Mouse (Mus musculus): ENCODE data around the gene Bbip1.
"Not testable (repeated sequence)": the region's sequence is repeated elsewhere in the genome, so short reads cannot be mapped to it uniquely, and the experiment has no call there.

Bbip1 gene

DNA sequence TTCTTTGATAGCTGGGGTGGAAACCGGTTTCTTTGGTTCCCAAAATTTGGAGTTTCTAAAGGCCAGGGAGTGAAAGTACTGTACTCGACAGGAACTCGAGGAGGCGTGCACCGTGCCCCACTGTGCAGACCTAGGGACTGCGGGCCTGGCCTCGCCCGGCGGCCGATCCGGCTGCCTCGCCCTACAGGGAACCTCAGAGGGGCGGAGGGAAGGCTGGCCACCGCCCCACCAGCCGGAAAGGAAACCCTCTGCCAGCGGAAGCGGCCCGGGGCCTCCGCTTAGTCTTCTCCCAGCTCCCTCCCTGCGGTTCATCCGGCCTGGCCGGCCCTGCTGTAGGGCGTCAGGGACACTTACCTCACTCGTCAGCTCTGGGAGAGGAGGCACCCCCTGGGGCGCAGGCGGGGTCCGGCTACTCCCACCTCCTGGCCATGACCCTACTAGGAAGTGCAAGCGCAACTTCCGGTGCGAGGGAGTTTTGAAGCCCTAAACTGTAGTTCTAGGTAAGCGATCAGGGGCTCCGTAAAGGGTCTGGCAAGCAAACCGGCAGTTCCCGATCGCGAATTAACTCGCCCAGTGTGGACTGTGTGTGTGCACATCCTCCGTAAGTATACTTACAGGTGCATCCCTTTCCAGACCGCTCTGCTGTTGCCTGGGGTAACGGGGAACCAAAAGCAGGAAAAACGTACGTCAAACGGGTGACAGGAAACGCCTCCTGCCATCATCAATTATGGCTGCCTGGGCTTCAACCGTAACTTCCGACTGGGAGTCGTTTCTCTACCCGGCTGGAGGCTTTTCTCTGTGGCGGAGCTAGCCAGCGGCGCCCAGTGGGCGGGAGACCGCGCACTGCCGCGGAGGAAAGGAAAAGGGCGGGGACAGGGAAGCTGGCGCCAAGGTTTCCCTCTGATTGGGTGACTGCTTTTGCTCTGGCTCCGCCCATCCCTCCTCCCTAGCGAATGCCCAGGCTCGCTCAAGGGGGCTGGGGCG is at the start of gene Bbip1, which contains the start of gene Shoc2:
Bbip1 (minus strand) TSS at position 826 of the 984 bp plus-strand sequence.
Shoc2 (plus strand) TSS at position 505 of the 984 bp plus-strand sequence.
- peak; percentile 99 for DNase-seq (ENCODE audit: low read depth)

DNA sequence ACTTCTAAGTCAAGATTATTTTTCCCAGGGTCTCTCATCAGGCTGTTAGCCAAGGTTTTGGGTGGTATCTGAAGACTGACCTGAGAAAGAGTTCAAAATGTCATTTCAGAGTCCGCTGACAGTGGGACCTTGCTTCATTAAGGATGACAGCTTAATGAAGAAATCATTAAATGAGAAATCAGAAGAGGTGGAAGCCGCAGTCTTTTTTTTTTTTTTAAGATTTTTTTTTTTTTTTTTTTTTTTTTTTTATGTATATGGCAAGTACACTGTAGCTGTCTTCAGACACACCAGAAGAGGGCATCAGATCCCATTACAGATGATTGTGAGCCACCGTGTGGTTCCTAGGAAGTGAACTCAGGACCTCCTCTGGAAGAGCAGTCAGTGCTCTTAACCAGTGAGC is 49.4 kb upstream of the Bbip1 start:
- no peak for DNase-seq (ENCODE audit: low read depth)

GRCm38 (mm10) chr19:53990538-53990937 is 46.1 kb upstream of the Bbip1 start:
- no peak for DNase-seq (ENCODE audit: low read depth)

GRCm38 (mm10) chr19:53984628-53985027 is 40.2 kb upstream of the Bbip1 start:
- no peak for DNase-seq (ENCODE audit: low read depth)

DNA sequence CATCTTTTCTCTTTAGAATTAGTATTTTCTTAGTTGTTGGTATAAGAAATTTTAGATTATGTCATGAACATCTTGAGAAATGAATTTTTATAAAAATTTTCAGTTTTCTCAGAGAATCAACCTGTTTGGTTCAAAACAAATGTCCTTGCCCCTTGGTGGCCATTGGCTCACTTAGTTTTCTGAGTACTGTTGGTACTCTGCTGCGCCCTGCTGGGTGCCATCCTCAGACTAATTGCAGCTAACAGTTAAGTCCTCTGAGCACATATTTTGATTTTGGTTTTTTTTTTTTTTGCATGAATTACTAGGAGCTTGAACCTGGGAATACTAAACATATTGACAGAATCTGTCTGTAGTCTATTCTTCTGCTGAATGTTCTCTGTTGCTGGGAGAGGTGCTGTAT is 38.9 kb upstream of the Bbip1 start:
- DNase-seq (ENCODE audit: low read depth): no peak

DNA sequence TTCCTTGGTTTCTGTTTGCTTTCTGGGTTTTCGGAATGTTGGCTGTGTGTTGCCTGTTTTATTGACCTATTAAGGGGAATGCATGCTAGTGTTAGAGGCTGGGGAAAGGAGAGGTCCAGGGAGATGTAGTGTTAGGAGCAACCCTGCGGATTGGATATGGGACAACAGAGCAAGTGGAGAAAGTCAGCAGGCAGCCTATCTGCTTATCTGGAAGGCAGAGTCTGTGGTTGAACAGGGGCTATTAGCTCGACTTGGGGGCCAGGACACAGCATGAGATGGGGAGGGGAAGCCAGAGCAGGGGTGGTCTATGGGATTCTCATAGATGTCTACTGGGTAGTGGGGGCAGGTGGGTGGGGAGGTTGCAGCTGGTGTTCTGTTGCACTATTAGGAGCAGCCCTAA is 37.6 kb upstream of the Bbip1 start:
- DNase-seq (ENCODE audit: low read depth): no peak

DNA sequence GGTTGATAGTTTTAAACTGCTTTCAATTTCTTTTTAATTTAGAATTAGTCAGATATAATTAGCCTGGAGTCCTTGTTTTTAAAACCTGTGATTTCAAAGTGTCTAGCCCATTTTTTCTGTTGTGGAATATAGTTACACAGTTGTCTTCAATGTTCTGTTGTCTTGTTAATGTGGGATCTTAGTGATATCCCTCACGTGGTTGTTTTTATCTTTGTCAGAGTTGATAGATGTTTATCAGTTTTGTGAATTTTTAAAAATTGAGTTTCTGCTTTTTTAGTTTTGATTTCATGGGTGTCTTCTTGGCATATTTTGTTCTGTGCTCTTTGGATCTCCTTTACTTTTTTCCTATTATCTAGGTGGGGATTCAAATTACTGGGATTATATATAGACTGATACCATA is 29.2 kb upstream of the Bbip1 start:
- no peak for DNase-seq (ENCODE audit: low read depth)

DNA sequence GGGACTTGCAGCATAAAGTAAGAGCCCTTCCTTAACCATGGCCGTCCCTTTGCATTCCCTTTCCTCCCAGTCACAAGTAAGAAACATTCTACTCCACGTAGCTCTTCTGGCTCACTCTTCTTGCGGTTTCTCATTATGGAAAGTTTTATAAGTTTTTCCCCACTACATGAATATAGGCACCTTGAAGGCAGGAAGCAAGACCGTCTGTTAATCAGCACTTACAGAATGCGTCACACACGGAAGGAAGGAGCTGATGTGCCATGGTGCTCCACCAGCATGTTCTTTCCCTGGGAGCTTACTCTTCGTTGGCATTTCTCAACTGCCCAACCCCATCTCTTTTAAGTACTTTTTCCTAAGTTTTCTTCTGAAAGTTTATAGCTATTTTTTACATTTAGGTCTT is 27.5 kb upstream of the Bbip1 start:
- DNase-seq (ENCODE audit: low read depth): no peak

DNA sequence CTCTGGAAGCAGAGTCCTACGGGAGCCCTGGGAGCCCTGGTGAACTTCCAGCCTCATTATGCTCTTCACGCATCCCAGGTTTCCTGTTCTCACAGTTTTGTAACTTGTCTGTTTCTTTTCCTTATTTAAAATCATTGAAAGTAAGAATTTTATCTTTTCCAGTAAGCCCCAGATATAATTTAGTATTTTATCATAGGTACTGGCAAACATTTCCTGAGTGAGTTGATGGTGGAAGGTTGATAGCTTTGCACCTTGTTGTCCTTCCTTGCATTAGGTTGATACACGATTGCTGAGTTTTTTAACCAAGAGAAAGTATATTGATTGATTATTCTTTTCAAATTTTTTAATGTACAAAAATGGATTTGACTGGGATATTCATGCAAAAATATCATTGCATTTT is 24.8 kb upstream of the Bbip1 start:
- DNase-seq (ENCODE audit: low read depth): no peak

DNA sequence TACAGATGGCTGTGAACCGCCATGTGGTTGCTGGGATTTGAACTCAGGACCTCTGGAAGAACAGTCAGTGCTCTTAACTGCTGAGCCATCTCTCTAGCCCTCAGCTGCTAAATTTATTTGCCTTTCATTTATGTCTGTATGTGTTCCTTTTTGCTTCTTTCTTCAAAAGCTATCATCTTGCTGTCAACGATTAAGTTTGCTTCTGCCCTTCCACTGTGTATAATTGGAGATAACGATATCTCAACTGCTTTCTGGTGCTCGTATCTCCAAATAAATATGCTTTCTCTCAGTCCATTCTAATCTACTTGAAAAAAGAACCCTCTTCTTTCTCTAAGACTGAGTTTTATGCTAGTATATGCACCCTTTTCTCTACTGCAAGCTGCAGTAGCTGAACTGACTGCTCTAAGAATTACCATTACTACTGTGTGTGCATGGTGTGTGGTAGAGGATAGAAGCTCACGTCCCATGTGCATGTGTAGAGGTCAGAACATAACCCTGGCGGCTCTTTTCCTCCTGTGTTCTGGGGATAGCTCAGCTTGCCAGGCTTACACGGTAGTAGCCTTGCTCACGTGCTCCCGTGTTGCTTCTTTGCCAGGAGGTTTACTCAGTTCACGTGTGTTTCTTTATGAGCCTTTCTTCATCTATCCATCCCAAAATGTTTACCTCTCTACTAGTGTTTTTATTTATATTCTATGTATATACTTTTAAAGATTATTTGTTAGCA is 20.6 kb upstream of the Bbip1 start:
- no peak for DNase-seq (ENCODE audit: low read depth)

GRCm38 (mm10) chr19:53964347-53964746 is 19.9 kb upstream of the Bbip1 start:
- not testable (repeated sequence) for DNase-seq (ENCODE audit: low read depth)

GRCm38 (mm10) chr19:53962511-53962910 is 18.1 kb upstream of the Bbip1 start:
- DNase-seq (ENCODE audit: low read depth): no peak

GRCm38 (mm10) chr19:53957513-53957912 is 13.1 kb upstream of the Bbip1 start:
- no peak for DNase-seq (ENCODE audit: low read depth)

GRCm38 (mm10) chr19:53945171-53946042 is 980 bp upstream of the Bbip1 start:
- no peak for DNase-seq (ENCODE audit: low read depth)

DNA sequence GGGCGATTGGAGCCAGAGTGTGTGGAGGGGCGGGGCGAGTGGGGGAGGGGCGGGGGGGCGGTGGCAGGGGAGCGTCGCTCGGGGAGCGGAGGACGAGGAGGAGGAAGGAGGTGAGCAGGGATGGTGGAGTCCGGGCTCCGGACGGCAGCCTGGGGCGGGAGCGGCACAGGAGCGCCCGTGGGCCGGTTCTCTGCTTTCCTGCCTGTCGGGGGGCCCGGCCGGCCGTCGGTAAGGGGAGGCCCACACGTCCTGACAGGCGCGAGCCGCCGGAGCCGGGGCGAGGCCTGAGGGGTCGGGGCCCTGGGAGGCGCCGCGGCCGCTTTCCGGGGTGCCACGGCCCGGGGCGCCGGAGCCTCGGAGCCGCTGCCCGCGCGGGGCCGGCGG is 351 bp upstream of the Bbip1 start:
- no peak for DNase-seq (ENCODE audit: low read depth)

DNA sequence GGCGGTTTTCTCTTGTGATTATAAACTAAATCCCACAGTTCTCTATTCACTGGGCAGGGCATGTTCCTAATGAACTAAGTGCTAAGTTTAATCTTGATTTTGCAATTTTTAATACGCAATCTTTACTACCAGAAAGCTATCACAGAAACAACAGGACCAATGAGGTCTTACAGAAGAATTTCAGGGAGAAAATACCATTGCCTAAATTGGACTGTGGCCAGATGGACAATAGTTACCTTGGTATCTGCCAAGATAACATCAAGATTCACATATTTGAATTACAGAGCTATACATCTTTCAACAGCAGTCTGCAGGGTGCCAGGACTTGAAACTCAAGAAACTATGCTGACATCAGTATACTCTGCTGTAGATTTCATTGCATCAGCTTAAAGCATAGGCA is 2.1 kb downstream of the Bbip1 start:
- no peak for DNase-seq (ENCODE audit: low read depth)

- no peak for DNase-seq (ENCODE audit: low read depth)
These were observed 3.3 kb downstream of the Bbip1 start for GRCm38 (mm10) chr19:53941139-53941538.

- no peak for DNase-seq (ENCODE audit: low read depth)
These were observed 5.0 kb downstream of the Bbip1 start for GRCm38 (mm10) chr19:53939467-53939866.

DNA sequence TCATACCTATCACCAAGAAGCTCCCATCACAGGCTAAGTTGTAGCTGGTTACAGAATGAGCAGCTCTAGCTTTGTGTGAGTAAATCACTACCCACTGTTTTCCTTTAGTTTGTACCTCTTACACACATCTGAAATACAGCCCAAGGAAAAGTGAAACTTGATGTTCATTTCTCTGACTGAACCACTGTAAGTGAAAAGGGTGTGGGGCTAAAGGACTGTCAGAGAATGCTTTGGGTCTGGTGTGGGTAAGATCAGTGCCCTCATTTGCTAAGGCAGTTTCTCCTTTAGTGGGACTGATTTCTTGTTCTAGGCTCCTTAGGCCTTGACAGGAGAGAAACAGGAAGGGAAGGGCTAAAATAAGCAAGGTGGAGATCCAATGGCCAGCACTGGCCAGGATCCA is 10.4 kb downstream of the Bbip1 start:
- DNase-seq (ENCODE audit: low read depth): no peak

DNA sequence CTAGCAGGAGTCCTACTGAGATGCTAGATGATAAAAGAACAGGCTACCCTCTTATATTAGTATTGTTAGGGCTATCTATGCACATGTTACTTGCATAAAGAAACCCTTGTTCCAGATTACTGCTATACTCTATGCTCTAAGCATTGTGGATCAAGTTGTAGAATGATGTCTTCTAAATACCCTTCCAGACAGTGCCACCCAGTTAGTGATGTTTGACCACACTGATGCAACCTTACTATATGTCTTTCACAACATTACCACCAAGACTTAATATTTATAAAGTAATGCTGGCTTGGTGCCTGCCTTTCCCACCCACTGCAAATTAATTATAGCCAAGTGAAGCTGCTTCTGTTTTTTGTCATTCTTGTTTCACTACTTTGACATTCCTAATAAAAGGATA is 11.4 kb downstream of the Bbip1 start:
- no peak for DNase-seq (ENCODE audit: low read depth)

DNA sequence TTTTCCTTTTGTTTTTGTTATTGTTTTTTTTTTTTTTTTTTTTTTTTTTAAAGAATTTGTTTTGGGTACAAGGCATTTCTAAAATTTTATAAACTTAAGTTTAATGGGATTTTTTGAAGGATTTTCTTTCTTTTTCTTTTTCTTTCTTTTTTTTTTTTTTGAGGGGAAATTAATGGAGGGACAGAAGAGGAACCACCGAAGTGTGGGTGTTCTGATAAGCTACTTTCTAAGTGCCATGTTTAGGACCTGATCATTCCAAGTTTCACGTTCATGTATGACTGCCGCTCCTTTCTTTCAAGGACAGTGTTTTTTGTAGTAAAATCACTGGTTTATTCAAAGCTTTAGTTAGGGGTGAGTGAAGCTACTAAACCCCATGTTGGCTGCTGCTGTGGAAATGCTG is 15.2 kb downstream of the Bbip1 start:
- no peak for DNase-seq (ENCODE audit: low read depth)

DNA sequence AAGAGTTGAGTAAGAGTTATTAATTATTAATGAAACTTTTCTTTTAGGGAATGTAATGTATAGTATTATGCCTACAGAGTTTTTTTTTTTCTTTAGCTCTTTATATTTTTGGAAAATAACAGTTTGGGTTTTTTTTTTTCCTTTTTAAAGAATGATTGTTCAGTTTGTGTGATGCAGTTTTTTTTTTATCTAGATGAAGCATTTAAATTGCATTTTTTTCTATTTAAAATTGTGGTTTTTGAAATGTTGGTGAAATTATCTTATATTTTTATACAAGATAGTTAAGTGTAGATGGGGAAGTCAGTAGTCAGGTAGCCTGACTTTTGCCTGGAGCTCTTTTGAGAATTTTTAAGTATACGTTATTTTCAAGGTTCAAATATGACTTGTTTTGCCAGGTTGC is 17.7 kb downstream of the Bbip1 start:
- DNase-seq (ENCODE audit: low read depth): no peak

All from fibroblast of lung, adult 2 months (primary cell).